Mouse (Mus musculus) kidney, postnatal 14 days (tissue): ENCODE data around the gene Mymk.
A peak's percentile ranks its signal among the peaks of the same experiment; 100 is the strongest.

Source experiments
- DNase-seq: peaks from one replicate; pipeline ENCODE4 v3.0.0; 2022; ENCODE audit warnings: mixed read lengths

Mymk gene

GRCm38 (mm10) chr2:27028437-27029015, 43.5 kb downstream of the Mymk start:
- no peak for DNase-seq

GRCm38 (mm10) chr2:27027618-27028436, 44.2 kb downstream of the Mymk start, which contains the start of gene Slc2a6:
TSS of gene Slc2a6 (minus strand) at chr2:27027998.
- DNase-seq = peak; percentile 92

GRCm38 (mm10) chr2:27026857-27027617, 44.9 kb downstream of the Mymk start:
- DNase-seq = no peak

- no peak for DNase-seq
Observed at GRCm38 (mm10) chr2:27026332-27026731, 45.6 kb downstream of the Mymk start.

- no peak for DNase-seq
Observed at GRCm38 (mm10) chr2:27025545-27025944, 46.4 kb downstream of the Mymk start.

GRCm38 (mm10) chr2:27024136-27024535, 47.8 kb downstream of the Mymk start:
- DNase-seq = no peak

GRCm38 (mm10) chr2:27022612-27023011, 49.4 kb downstream of the Mymk start:
- DNase-seq = no peak

- no peak for DNase-seq
Observed at GRCm38 (mm10) chr2:27021103-27021502, 50.9 kb downstream of the Mymk start.

GRCm38 (mm10) chr2:27019530-27019929, 52.4 kb downstream of the Mymk start:
- no peak for DNase-seq

- peak; percentile 74 for DNase-seq
Observed at GRCm38 (mm10) chr2:27017802-27018201, 54.2 kb downstream of the Mymk start.
